Mouse (Mus musculus) neural tube, embryonic 10.5 days (tissue): ENCODE results near the gene Gm3526.
"Not testable (repeated sequence)": the region's sequence is repeated elsewhere in the genome, so short reads cannot be mapped to it uniquely, and the experiment has no call there.

ENCODE experiments used
- DNase-seq: peaks from one replicate; pipeline ENCODE4 v3.0.0-alpha.2; 2017; ENCODE audit warnings: low spot score; ENCODE audit errors: extremely low spot score

Gm3526 gene

DNA sequence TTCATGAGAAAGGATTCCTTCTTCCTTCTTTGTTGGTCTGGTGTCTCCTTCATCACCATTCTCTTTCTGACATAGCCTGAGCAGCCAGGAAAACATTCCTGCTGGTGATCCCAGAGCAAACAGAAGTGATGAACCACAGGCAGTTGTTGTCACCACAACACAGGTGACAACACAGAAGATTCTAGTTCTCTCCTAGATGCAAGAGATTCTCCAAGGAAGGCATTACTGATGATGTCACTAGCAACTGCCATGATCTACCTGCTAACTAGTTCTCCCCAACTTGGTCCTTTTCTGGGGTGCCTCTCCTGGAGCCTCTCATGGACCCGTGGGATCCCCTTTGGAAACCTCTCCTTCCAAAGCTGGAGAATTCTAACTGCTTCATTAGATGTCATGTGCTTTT lies at the start of gene Gm3526:
TSS of gene Gm3526 (minus strand) at position 101 of the 400 bp plus-strand sequence.
- DNase-seq, result not testable (repeated sequence)
